Mouse (Mus musculus) cerebellum, adult 2 months (tissue): Measurements from ENCODE around the gene Lgi2. TPM values are rescaled to one million over a fixed set of nuclear protein-coding genes. Genes with fewer than 3 reads are reported as not detected.
A peak's percentile ranks its signal among the peaks of the same experiment; 100 is the strongest.

Source experiments
- DNase-seq, 2 experiments: peaks; one replicate each; pipeline ENCODE4 v3.0.0; 2021
- H3K27ac ChIP-seq: fragments of 200-500 bp; 2 replicates; pipeline ENCODE4 v1.5.1; 2012; ENCODE audit warnings: low read length, control low read depth, inconsistent platforms; ENCODE audit not compliant: insufficient read depth
- H3K27me3 ChIP-seq: fragments of 200-500 bp; 2 replicates; pipeline ENCODE4 v1.6.1; 2012; ENCODE audit warnings: inconsistent platforms, mild to moderate bottlenecking, low read length, moderate library complexity; ENCODE audit not compliant: control insufficient read depth, insufficient read depth
- H3K4me1 ChIP-seq: fragments of 200-500 bp; 2 replicates; pipeline ENCODE4 v1.6.1; 2011; ENCODE audit warnings: low read length; ENCODE audit not compliant: control insufficient read depth, insufficient read depth
- H3K4me3 ChIP-seq: fragments of 200-500 bp; replicated peaks from 2 replicates; pipeline ENCODE3; 2011; ENCODE audit warnings: mild to moderate bottlenecking, low read depth, low read length, control low read depth; ENCODE audit not compliant: insufficient read depth
- CTCF ChIP-seq: fragments of 200-500 bp; IDR thresholded peaks from 2 replicates; pipeline ENCODE4 v1.5.1; 2011; ENCODE audit warnings: low read depth, mild to moderate bottlenecking, control low read depth, low read length, moderate library complexity, borderline replicate concordance; ENCODE audit not compliant: insufficient read depth
- POLR2A ChIP-seq: fragments of 200-500 bp; IDR thresholded peaks from 2 replicates; pipeline ENCODE4 v1.6.1; 2011; ENCODE audit warnings: low read length, control low read depth, borderline replicate concordance; ENCODE audit not compliant: insufficient read depth
- WGBS: fragments of 180-500 bp; shearing (Covaris S2); methylation state at CpG from one replicate; pipeline ENCODE4 v1.1.7; 2018; 5-methylcytosine and 5-hydroxymethylcytosine counted together
- polyA plus RNA-seq: library from polyadenylated mRNA; depleted of rRNA; stranded (reverse); fragments of >200 nt; gene quantifications from 2 replicates; pipeline ENCODE4 v1.2.3, GENCODE M21; 2012; rRNA removed

Gene Lgi2
- 47.0 and 52.0 TPM in 2 replicates for polyA plus RNA-seq

- Histone ChIP-seq H3K4me1 (no peaks in the 10 kb centered on the region), H3K27me3 (no peaks in the 10 kb centered on the region), H3K4me3 (peak within 1 kb of the TSS; percentile 67), H3K27ac (no peak within 1 kb of the TSS)
- 1% methylated on average over 79 of the region's 83 CpGs for WGBS
- TF ChIP-seq POLR2A (no peak), CTCF (no peak)
- peak; percentile 55 to 60 for DNase-seq
Measured at GRCm38 (mm10) chr5:52565813-52566531, at the start of gene Lgi2. TSS of gene Lgi2 (minus strand) at chr5:52566462.

GRCm38 (mm10) chr5:52615421-52615820 is 49.2 kb upstream of the Lgi2 start:
- no peaks in the 10 kb centered on the region for H3K27me3 ChIP-seq
- peaks cover 12% of the 10 kb centered on the region for H3K4me1 ChIP-seq
- no peak for DNase-seq
- 86% methylated on average over 9 of the region's 9 CpGs for WGBS
- no peak overlapping the region for H3K27ac ChIP-seq
- TF ChIP-seq POLR2A (no peak), CTCF (no peak)
- H3K4me3 ChIP-seq = no peak overlapping the region

- TF ChIP-seq CTCF (no peak), POLR2A (no peak)
- WGBS = 96% methylated on average over 4 of the region's 4 CpGs
- Histone ChIP-seq H3K27me3 (no peaks in the 10 kb centered on the region), H3K27ac (no peak overlapping the region), H3K4me3 (no peak overlapping the region), H3K4me1 (peaks cover 15% of the 10 kb centered on the region)
- no peak for DNase-seq
Measured at GRCm38 (mm10) chr5:52614686-52615085, 48.4 kb upstream of the Lgi2 start.

- Histone ChIP-seq H3K4me3 (no peak overlapping the region), H3K27me3 (no peaks in the 10 kb centered on the region), H3K27ac (no peak overlapping the region), H3K4me1 (peaks cover 14% of the 10 kb centered on the region)
- TF ChIP-seq POLR2A = no peak
- TF ChIP-seq CTCF = no peak
- 48% methylated on average over 8 of the region's 8 CpGs for WGBS
- no peak for DNase-seq
Measured at GRCm38 (mm10) chr5:52612776-52613175, 46.5 kb upstream of the Lgi2 start.

GRCm38 (mm10) chr5:52611315-52611895 is 45.1 kb upstream of the Lgi2 start:
- Histone ChIP-seq H3K4me1 (peaks cover 6% of the 10 kb centered on the region), H3K27ac (no peak overlapping the region), H3K27me3 (no peaks in the 10 kb centered on the region), H3K4me3 (no peak overlapping the region)
- TF ChIP-seq POLR2A (no peak), CTCF (no peak)
- DNase-seq = no peak
- WGBS = 64% methylated on average over 10 of the region's 10 CpGs

- peaks cover 5% of the 10 kb centered on the region for H3K4me1 ChIP-seq
- H3K4me3 ChIP-seq = no peak overlapping the region
- DNase-seq = peak in 1 of 2 experiments; percentile 38
- H3K27me3 ChIP-seq = no peaks in the 10 kb centered on the region
- 33% methylated on average over 4 of the region's 4 CpGs for WGBS
- TF ChIP-seq CTCF = no peak
- TF ChIP-seq POLR2A = no peak
- no peak overlapping the region for H3K27ac ChIP-seq
Measured at GRCm38 (mm10) chr5:52610306-52610705, 44.0 kb upstream of the Lgi2 start.

GRCm38 (mm10) chr5:52609672-52610071 is 43.4 kb upstream of the Lgi2 start:
- TF ChIP-seq CTCF = no peak
- no peak overlapping the region for H3K4me3 ChIP-seq
- WGBS = 35% methylated on average over 10 of the region's 10 CpGs

GRCm38 (mm10) chr5:52604582-52605041 is 38.4 kb upstream of the Lgi2 start:
- TF ChIP-seq POLR2A = no peak
- TF ChIP-seq CTCF = no peak
- no peak for DNase-seq

More at GRCm38 (mm10) chr5:52609672-52610071, 43.4 kb upstream of the Lgi2 start:
- DNase-seq = no peak
- Histone ChIP-seq H3K4me1 (peaks cover 5% of the 10 kb centered on the region), H3K27ac (no peak overlapping the region), H3K27me3 (no peaks in the 10 kb centered on the region)

More at GRCm38 (mm10) chr5:52604582-52605041, 38.4 kb upstream of the Lgi2 start:
- 66% methylated on average over 6 of the region's 6 CpGs for WGBS
- no peaks in the 10 kb centered on the region for H3K4me1 ChIP-seq
- no peak overlapping the region for H3K4me3 ChIP-seq
- H3K27me3 ChIP-seq = no peaks in the 10 kb centered on the region
- H3K27ac ChIP-seq = no peak overlapping the region
